Mouse (Mus musculus): ENCODE results near the gene Vmn1r58. TPM values are rescaled to one million over a fixed set of nuclear protein-coding genes. Genes with fewer than 3 reads are reported as not detected.
"Not testable (repeated sequence)": the region's sequence is repeated elsewhere in the genome, so short reads cannot be mapped to it uniquely, and the experiment has no call there.

The Vmn1r58 gene
- not detected for total RNA-seq (2022)

- not testable (repeated sequence) for DNase-seq
These were observed at the start of gene Vmn1r58 for GRCm38 (mm10) chr7:5413296-5413695. TSS of gene Vmn1r58 (minus strand) at chr7:5413396.

- no peak for DNase-seq
These were observed 43.5 kb upstream of the Vmn1r58 start, which contains the start of gene Vmn1r59 for GRCm38 (mm10) chr7:5456674-5457073. TSS of gene Vmn1r59 (minus strand) at chr7:5456774.

GRCm38 (mm10) chr7:5454011-5454410, 40.8 kb upstream of the Vmn1r58 start:
- not testable (repeated sequence) for DNase-seq

GRCm38 (mm10) chr7:5448627-5449026, 35.4 kb upstream of the Vmn1r58 start:
- no peak for DNase-seq

GRCm38 (mm10) chr7:5406201-5406600, 7.0 kb downstream of the Vmn1r58 start:
- no peak for DNase-seq

- DNase-seq: no peak
These were observed 46.5 kb downstream of the Vmn1r58 start for GRCm38 (mm10) chr7:5366724-5367123.

- no peak for DNase-seq
These were observed 49.6 kb downstream of the Vmn1r58 start for GRCm38 (mm10) chr7:5363599-5363998.

Other genes with a start within 250 kb of the Vmn1r58 start
- not detected for gene Vmn1r56, start 216.6 kb downstream of the Vmn1r58 start, total RNA-seq (2022)
- gene Vmn1r57, start 194.9 kb downstream of the Vmn1r58 start, total RNA-seq (2022): not detected
- not detected for gene Gm5065, start 62.9 kb downstream of the Vmn1r58 start, total RNA-seq (2022)
- gene Nlrp2, start 62.4 kb downstream of the Vmn1r58 start, total RNA-seq (2022): not detected
- not detected for gene Vmn1r59, start 43.4 kb upstream of the Vmn1r58 start, total RNA-seq (2022)
- gene Vmn2r28, start 80.6 kb upstream of the Vmn1r58 start, total RNA-seq (2022): not detected
- gene Vmn1r60, start 133.9 kb upstream of the Vmn1r58 start, total RNA-seq (2022): not detected
- not detected for gene Vmn1r61, start 199.9 kb upstream of the Vmn1r58 start, total RNA-seq (2022)

Measured in adrenal gland, adult 8-10 months (tissue).